Mouse (Mus musculus) CD8-positive naive resting alpha-beta T cell, adult 2 months (primary cell): ENCODE results near the gene Gm4788.
"Not testable (repeated sequence)": the region's sequence is repeated elsewhere in the genome, so short reads cannot be mapped to it uniquely, and the experiment has no call there.

Experiments
- DNase-seq, 2 experiments: peaks; one replicate each; pipeline ENCODE4 v3.0.0; 2022; ENCODE audit warnings: low read depth in 2 of 2, low spot score in 2 of 2

Gene Gm4788

DNA sequence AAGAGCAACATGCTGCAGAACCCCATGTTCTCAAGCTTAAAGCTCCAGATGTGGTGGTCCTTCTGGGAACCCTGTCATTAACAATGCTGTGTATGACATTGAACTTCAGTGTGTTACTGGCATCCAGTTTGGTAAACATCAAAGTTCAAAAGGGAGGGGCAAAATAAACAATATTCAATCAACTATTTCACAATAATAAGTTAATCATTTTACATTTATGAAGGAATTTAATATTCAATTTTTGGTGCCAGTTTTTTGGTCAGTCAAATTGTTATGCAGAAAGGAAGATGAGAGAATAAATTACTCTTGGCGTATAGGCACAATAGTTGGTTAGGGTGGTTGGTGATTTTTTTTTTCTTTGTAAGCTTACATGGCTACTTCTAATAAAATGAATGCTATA, at the start of gene Gm4788:
Gm4788 (minus strand) TSS at position 101 of the 400 bp plus-strand sequence.
- DNase-seq = no peak

DNA sequence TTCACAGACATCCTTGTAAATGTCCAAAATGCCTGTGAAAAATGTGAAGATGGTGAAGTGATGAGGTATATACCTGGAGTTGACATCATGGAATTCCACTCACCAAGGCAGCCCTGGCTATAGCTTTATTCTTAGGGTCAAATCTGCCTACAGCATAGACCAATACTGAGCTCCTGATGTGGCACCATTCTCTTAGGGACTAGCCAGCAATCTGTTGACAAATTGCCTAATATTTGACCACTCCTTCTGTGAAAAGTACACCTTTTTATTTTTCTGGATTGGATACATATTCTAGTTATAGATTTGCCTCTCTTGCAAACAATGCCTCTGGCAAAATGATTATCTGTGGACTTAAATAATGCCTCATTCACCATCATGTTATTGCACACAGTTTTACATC, 27.6 kb upstream of the Gm4788 start:
- DNase-seq = no peak

- DNase-seq = not testable (repeated sequence)
Measured at GRCm38 (mm10) chr1:139769913-139770312, 11.1 kb downstream of the Gm4788 start.

GRCm38 (mm10) chr1:139716681-139717080, 64.4 kb downstream of the Gm4788 start:
- not testable (repeated sequence) for DNase-seq

DNA sequence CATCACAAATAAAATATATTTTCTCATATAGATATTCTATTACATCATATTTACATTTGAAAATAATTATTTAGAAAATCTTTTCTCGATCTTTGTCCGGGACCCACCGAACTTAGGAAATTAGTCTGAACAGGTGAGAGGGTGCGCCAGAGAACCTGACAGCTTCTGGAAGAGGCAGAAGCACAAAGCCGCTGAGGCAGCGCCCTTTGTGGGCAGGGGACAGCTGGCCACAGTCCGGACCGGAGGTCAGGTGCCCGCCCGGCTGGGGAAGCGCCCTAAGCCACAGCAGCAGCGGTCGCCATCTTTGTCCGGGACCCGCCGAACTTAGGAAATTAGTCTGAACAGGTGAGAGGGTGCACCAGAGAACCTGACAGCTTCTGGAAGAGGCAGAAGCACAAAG, 64.8 kb downstream of the Gm4788 start:
- not testable (repeated sequence) for DNase-seq

- not testable (repeated sequence) for DNase-seq
Measured at GRCm38 (mm10) chr1:139649921-139650320, 131.1 kb downstream of the Gm4788 start.
